Mouse (Mus musculus) E14TG2a.4 (cell line): ENCODE results near the gene Sdsl.
"Not testable (repeated sequence)": the region's sequence is repeated elsewhere in the genome, so short reads cannot be mapped to it uniquely, and the experiment has no call there.

Experiments used
- H3K27me3 ChIP-seq: 2 replicates; pipeline ENCODE4 v1.6.1; 2014; ENCODE audit warnings: low read length, control low read depth; ENCODE audit not compliant: insufficient read depth
- H3K36me3 ChIP-seq: 2 replicates; pipeline ENCODE4 v1.6.1; 2014; ENCODE audit warnings: low read length, control low read depth; ENCODE audit not compliant: insufficient read depth
- H3K4me1 ChIP-seq: replicated peaks from 2 replicates; pipeline ENCODE4 v1.6.1; 2014; ENCODE audit warnings: low read depth, low read length, control low read depth
- H3K4me3 ChIP-seq: replicated peaks from 2 replicates; pipeline ENCODE4 v1.5.1; 2014; ENCODE audit warnings: mild to moderate bottlenecking, low read length
- H3K9me3 ChIP-seq: 2 replicates; pipeline ENCODE4 v1.6.1; 2014; ENCODE audit warnings: low read length, control low read depth
- CTCF ChIP-seq: conservative IDR thresholded peaks from 2 replicates; pipeline ENCODE4 v1.5.1; 2014; ENCODE audit warnings: low read length
- NANOG ChIP-seq: IDR thresholded peaks from 2 replicates; pipeline ENCODE4 v1.6.1; 2014; ENCODE audit warnings: borderline replicate concordance, low read length, mixed read lengths
- POU5F1 ChIP-seq: IDR thresholded peaks from 2 replicates; pipeline ENCODE4 v1.6.1; 2014; ENCODE audit warnings: low read length, borderline replicate concordance

Gene Sdsl

DNA sequence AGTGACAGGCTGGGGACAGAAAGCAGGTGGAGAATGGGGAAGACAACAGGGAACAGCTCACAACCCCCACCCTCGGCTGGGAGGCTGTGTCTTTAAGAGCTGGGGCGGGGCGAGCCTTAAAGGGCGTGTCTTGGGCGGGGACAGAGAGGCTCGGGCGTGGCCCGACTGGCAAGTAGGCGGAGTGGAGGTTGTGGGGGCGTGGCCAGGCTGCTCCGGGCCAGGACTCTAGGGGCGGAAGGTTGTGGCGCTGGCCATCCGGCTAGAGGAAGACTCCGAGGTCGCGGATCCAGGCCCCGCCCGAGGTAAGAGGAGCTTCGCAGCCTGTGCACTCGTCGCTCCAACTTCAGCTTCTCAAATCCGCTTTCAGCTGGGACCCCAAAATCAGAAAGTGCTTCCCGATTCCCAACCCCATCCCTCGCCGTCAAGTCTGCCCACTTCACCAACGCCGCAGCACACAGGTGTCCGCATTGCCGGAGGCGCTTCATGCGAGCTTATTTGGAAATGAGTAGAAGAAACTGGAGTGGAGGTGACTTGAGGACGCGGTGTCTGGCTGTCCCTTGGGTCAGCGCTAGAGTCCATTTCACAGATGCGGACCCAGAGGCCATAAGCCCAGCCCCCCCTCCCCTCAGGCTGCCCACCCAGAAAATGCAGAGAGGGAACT is 38.5 kb upstream of the Sdsl start, which contains the start of gene Slc8b1:
Slc8b1 (plus strand) TSS at position 187 of the 661 bp plus-strand sequence.
- Histone ChIP-seq H3K4me3 (peak within 1 kb of the TSS; percentile 85), H3K9me3 (no peaks in the 10 kb centered on the region), H3K4me1 (peaks cover 63% of the 10 kb centered on the region), H3K36me3 (peaks cover 1% of the 10 kb centered on the region), H3K27me3 (peaks cover 12% of the 10 kb centered on the region; the same call in 1 of the 2 replicates)
- TF ChIP-seq POU5F1 (no peak), CTCF (no peak), NANOG (no peak)

DNA sequence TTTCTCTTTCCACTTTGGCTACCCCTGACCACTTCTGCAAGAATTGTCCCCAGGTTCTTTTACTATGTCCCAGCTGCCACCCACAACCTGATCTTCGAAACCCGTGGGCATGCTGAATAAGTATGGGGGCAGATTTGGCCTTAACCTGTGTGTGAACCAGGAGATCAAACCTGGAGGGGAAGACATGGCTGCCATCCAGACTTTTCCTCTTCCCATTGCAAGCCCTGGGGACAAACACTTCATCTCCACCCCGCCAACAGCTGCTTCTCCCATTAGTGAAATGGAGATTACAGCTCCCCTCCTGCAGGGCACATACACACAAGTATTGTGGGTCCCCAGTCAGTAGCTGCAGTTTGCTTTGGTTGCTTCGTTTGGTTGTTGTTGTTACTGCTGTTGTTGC is 34.7 kb upstream of the Sdsl start:
- no peak overlapping the region for H3K4me3 ChIP-seq
- peaks cover 39% of the 10 kb centered on the region for H3K4me1 ChIP-seq
- no peak for TF ChIP-seq CTCF
- no peak for TF ChIP-seq NANOG
- TF ChIP-seq POU5F1 = no peak
- no peaks in the 10 kb centered on the region for H3K9me3 ChIP-seq
- H3K27me3 ChIP-seq = peaks cover 21% of the 10 kb centered on the region
- H3K36me3 ChIP-seq = no peaks in the 10 kb centered on the region

DNA sequence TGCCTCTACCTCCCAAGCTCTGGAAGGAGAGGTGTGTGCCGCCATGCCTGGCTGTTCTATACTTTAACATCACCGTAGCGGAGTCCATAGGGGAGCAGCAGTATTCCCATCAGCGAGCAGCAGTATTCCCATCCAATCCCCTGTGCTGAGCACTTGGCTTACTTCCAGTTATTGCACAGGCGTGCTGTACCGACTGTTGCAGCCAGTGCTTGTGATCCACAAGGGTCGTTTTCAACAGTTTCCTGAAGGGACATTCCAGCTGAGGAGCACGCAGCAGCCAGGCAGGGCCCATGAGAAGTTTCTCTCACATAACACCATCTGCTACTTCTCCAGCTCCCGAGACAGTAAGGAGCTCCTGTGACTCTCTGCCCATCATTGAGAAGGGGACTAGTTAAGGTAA is 33.9 kb upstream of the Sdsl start:
- Histone ChIP-seq H3K4me1 (peaks cover 39% of the 10 kb centered on the region), H3K36me3 (no peaks in the 10 kb centered on the region), H3K27me3 (peaks cover 19% of the 10 kb centered on the region), H3K9me3 (no peaks in the 10 kb centered on the region), H3K4me3 (no peak overlapping the region)
- TF ChIP-seq NANOG = no peak
- TF ChIP-seq CTCF = no peak

- H3K27me3 ChIP-seq = peaks cover 19% of the 10 kb centered on the region
- H3K36me3 ChIP-seq = no peaks in the 10 kb centered on the region
- peak overlapping the region; percentile 17; the same call in 1 of the 2 replicates for H3K4me3 ChIP-seq
- H3K4me1 ChIP-seq = peaks cover 36% of the 10 kb centered on the region
- TF ChIP-seq NANOG (no peak), CTCF (no peak), POU5F1 (no peak)
- H3K9me3 ChIP-seq = no peaks in the 10 kb centered on the region
Measured at GRCm38 (mm10) chr5:120505781-120506180, 33.2 kb upstream of the Sdsl start.

GRCm38 (mm10) chr5:120505368-120505767 is 32.8 kb upstream of the Sdsl start:
- Histone ChIP-seq H3K4me1 (peaks cover 32% of the 10 kb centered on the region), H3K4me3 (peak overlapping the region; percentile 17; the same call in 1 of the 2 replicates), H3K9me3 (no peaks in the 10 kb centered on the region), H3K36me3 (no peaks in the 10 kb centered on the region), H3K27me3 (peaks cover 19% of the 10 kb centered on the region)
- TF ChIP-seq NANOG = no peak
- peak; percentile 91 for TF ChIP-seq CTCF
- no peak for TF ChIP-seq POU5F1

GRCm38 (mm10) chr5:120503144-120503795 is 30.7 kb upstream of the Sdsl start, which contains the start of gene Plbd2:
Gene Plbd2, minus strand, starts transcription at chr5:120503625.
- Histone ChIP-seq H3K9me3 (no peaks in the 10 kb centered on the region), H3K36me3 (peaks cover 17% of the 10 kb centered on the region), H3K4me3 (peak within 1 kb of the TSS; percentile 99), H3K27me3 (peaks cover 11% of the 10 kb centered on the region), H3K4me1 (peaks cover 40% of the 10 kb centered on the region)
- no peak for TF ChIP-seq CTCF
- TF ChIP-seq POU5F1 = no peak
- no peak for TF ChIP-seq NANOG

- no peak for TF ChIP-seq CTCF
- TF ChIP-seq POU5F1 = no peak
- no peak for TF ChIP-seq NANOG
- Histone ChIP-seq H3K27me3 (peaks cover 11% of the 10 kb centered on the region), H3K4me3 (peak overlapping the region; percentile 99), H3K9me3 (no peaks in the 10 kb centered on the region), H3K4me1 (peaks cover 44% of the 10 kb centered on the region), H3K36me3 (peaks cover 21% of the 10 kb centered on the region)
Measured at GRCm38 (mm10) chr5:120502675-120503143, 30.1 kb upstream of the Sdsl start.

GRCm38 (mm10) chr5:120502147-120502621 is 29.6 kb upstream of the Sdsl start:
- peaks cover 27% of the 10 kb centered on the region for H3K36me3 ChIP-seq
- peak overlapping the region; percentile 99 for H3K4me3 ChIP-seq
- peaks cover 11% of the 10 kb centered on the region for H3K27me3 ChIP-seq
- H3K9me3 ChIP-seq = no peaks in the 10 kb centered on the region
- H3K4me1 ChIP-seq = peaks cover 46% of the 10 kb centered on the region
- no peak for TF ChIP-seq POU5F1
- TF ChIP-seq CTCF = no peak
- no peak for TF ChIP-seq NANOG

GRCm38 (mm10) chr5:120500609-120501008 is 28.0 kb upstream of the Sdsl start:
- peaks cover 11% of the 10 kb centered on the region for H3K27me3 ChIP-seq
- TF ChIP-seq CTCF = 0 out of 2 replicates have a peak, but pooled peaks have one; percentile 5
- H3K9me3 ChIP-seq, H3K4me3 ChIP-seq: not testable (repeated sequence)
- peaks cover 42% of the 10 kb centered on the region for H3K36me3 ChIP-seq
- H3K4me1 ChIP-seq = peaks cover 57% of the 10 kb centered on the region
